Mouse (Mus musculus) kidney, adult 18-20 months (tissue): ENCODE results near the gene Aldh3b3.
A peak's percentile ranks its signal among the peaks of the same experiment; 100 is the strongest.

Experiments
- DNase-seq: peaks from one replicate; pipeline ENCODE4 v3.0.0; 2021

Aldh3b3 gene

GRCm38 (mm10) chr19:3958470-3958869, at the start of gene Aldh3b3:
Aldh3b3 (plus strand) TSS chr19:3958645.
- DNase-seq, result no peak

GRCm38 (mm10) chr19:3910206-3910605, 48.2 kb upstream of the Aldh3b3 start:
- no peak for DNase-seq

GRCm38 (mm10) chr19:3912337-3913204, 45.9 kb upstream of the Aldh3b3 start, which contains the start of gene Ndufs8:
Ndufs8 (minus strand) TSS chr19:3912774.
- DNase-seq, result peak; percentile 94

GRCm38 (mm10) chr19:3913692-3914091, 44.8 kb upstream of the Aldh3b3 start:
- no peak for DNase-seq

- no peak for DNase-seq
Observed at GRCm38 (mm10) chr19:3914535-3914934, 43.9 kb upstream of the Aldh3b3 start.

GRCm38 (mm10) chr19:3916727-3917126, 41.7 kb upstream of the Aldh3b3 start:
- DNase-seq, result no peak

- DNase-seq, result no peak
Observed at GRCm38 (mm10) chr19:3919928-3920327, 38.5 kb upstream of the Aldh3b3 start.

GRCm38 (mm10) chr19:3922661-3923371, 35.6 kb upstream of the Aldh3b3 start:
- DNase-seq, result no peak

GRCm38 (mm10) chr19:3923586-3923985, 34.9 kb upstream of the Aldh3b3 start:
- no peak for DNase-seq

- DNase-seq, result no peak
Observed at GRCm38 (mm10) chr19:3924190-3924589, 34.3 kb upstream of the Aldh3b3 start.

- no peak for DNase-seq
Observed at GRCm38 (mm10) chr19:3924868-3925267, 33.6 kb upstream of the Aldh3b3 start.

GRCm38 (mm10) chr19:3925859-3926258, 32.6 kb upstream of the Aldh3b3 start:
- no peak for DNase-seq

- DNase-seq, result no peak
Observed at GRCm38 (mm10) chr19:3926279-3926678, 32.2 kb upstream of the Aldh3b3 start.

GRCm38 (mm10) chr19:3926685-3927084, 31.8 kb upstream of the Aldh3b3 start:
- DNase-seq, result no peak

- DNase-seq, result no peak
Observed at GRCm38 (mm10) chr19:3927989-3928388, 30.5 kb upstream of the Aldh3b3 start.

- no peak for DNase-seq
Observed at GRCm38 (mm10) chr19:3928779-3929178, 29.7 kb upstream of the Aldh3b3 start.

GRCm38 (mm10) chr19:3929211-3929941, 29.1 kb upstream of the Aldh3b3 start, which contains the start of gene Aldh3b1:
Aldh3b1 (minus strand) TSS chr19:3929808.
- DNase-seq, result peak; percentile 96

- no peak for DNase-seq
Observed at GRCm38 (mm10) chr19:3930262-3931057, 28.0 kb upstream of the Aldh3b3 start.

- no peak for DNase-seq
Observed at GRCm38 (mm10) chr19:3931716-3932115, 26.7 kb upstream of the Aldh3b3 start.

- peak; percentile 66 for DNase-seq
Observed at GRCm38 (mm10) chr19:3935032-3935895, 23.2 kb upstream of the Aldh3b3 start, which contains the start of gene Unc93b1. Unc93b1 (plus strand) TSS chr19:3935186.
